Mouse (Mus musculus) intestine, postnatal 0 days (tissue): ENCODE data around the gene Rec8. TPM values are rescaled to one million over a fixed set of nuclear protein-coding genes. Genes with fewer than 3 reads are reported as not detected.
A peak's percentile ranks its signal among the peaks of the same experiment; 100 is the strongest.

Experiments used
- ATAC-seq: fragments of 200-750 bp; cut with Nextera tagmentation; 2 replicates; pipeline ENCODE4 v1.8.0; 2017; ENCODE audit warnings: mild to moderate bottlenecking, moderate TSS enrichment, moderate library complexity
- H3K27ac ChIP-seq: fragments of 300-500 bp; sonication (generic); 2 replicates; pipeline ENCODE4 v1.5.1; 2014; ENCODE audit warnings: mild to moderate bottlenecking, low read depth, low read length, moderate library complexity
- H3K27me3 ChIP-seq: fragments of 300-500 bp; sonication (generic); replicated peaks from 2 replicates; pipeline ENCODE4 v1.6.1; 2014; ENCODE audit warnings: low read length, mixed read lengths; ENCODE audit not compliant: control insufficient read depth, insufficient read depth
- H3K36me3 ChIP-seq: fragments of 300-500 bp; sonication (generic); 2 replicates; pipeline ENCODE4 v1.6.1; 2014; ENCODE audit warnings: mild to moderate bottlenecking, moderate library complexity; ENCODE audit not compliant: control insufficient read depth, insufficient read depth
- H3K4me1 ChIP-seq: fragments of 300-500 bp; sonication (generic); replicated peaks from 2 replicates; pipeline ENCODE4 v1.6.1; 2014; ENCODE audit warnings: antibody characterized with exemption, low read length, mixed read lengths; ENCODE audit not compliant: control insufficient read depth, insufficient read depth
- H3K4me2 ChIP-seq: fragments of 300-500 bp; sonication (generic); replicated peaks from 2 replicates; pipeline ENCODE4 v1.6.1; 2014; ENCODE audit warnings: low read depth, mild to moderate bottlenecking, moderate library complexity
- H3K4me3 ChIP-seq: fragments of 300-500 bp; sonication (generic); 2 replicates; pipeline ENCODE4 v1.5.1; 2014; ENCODE audit warnings: low read depth, low read length
- H3K9ac ChIP-seq: fragments of 300-500 bp; sonication (generic); 2 replicates; pipeline ENCODE4 v1.6.1; 2014; ENCODE audit warnings: mild to moderate bottlenecking, low read depth, low read length
- H3K9me3 ChIP-seq: fragments of 300-500 bp; sonication (generic); 2 replicates; pipeline ENCODE4 v1.6.1; 2016; ENCODE audit warnings: mixed run types; ENCODE audit not compliant: control insufficient read depth
- CTCF ChIP-seq: sonication (generic); IDR thresholded peaks from 2 replicates; pipeline ENCODE4 v1.5.1; 2016; ENCODE audit warnings: low read depth, mild to moderate bottlenecking, control low read depth, antibody characterized with exemption, moderate library complexity
- WGBS: fragments of 180-500 bp; shearing (Covaris S2); extraction: QIAGEN DNeasy Blood & Tissue Kit; methylation state at CpG from one replicate; pipeline ENCODE4 v1.1.7; 2014; 5-methylcytosine and 5-hydroxymethylcytosine counted together
- polyA plus RNA-seq: library from polyadenylated mRNA; unstranded; fragments of >200 nt; fragmentation: Nextera tagmentation; extraction: Ambion mirVana; gene quantifications from 2 replicates; pipeline ENCODE4 v1.2.1, GENCODE M21; 2015

The Rec8 gene
- polyA plus RNA-seq, 1 experiment from 2014 or later, result 30.1 TPM

GRCm38 (mm10) chr14:55634874-55635522, 17.2 kb downstream of the Rec8 start:
- Histone ChIP-seq H3K9ac (peak overlapping the region; percentile 68), H3K36me3 (peaks cover 66% of the 10 kb centered on the region), H3K4me2 (peak overlapping the region; percentile 98), H3K4me3 (peak overlapping the region; percentile 58), H3K27me3 (no peaks in the 10 kb centered on the region), H3K9me3 (no peaks in the 10 kb centered on the region), H3K4me1 (peaks cover 5% of the 10 kb centered on the region; the same call in 1 of the 2 replicates), H3K27ac (0 out of 2 replicates have a peak overlapping the region, but pooled peaks have one; percentile 15)
- peak; percentile 28 for ATAC-seq
- WGBS, result 5% methylated on average over 23 of the region's 23 CpGs
- peak; percentile 15; the same call in 1 of the 2 replicates for TF ChIP-seq CTCF

GRCm38 (mm10) chr14:55635523-55636007, 17.7 kb downstream of the Rec8 start, which contains the start of gene Ipo4:
Gene Ipo4 (minus strand): TSS chr14:55635957.
- Histone ChIP-seq H3K27ac (0 out of 2 replicates have a peak within 1 kb of the TSS, but pooled peaks have one; percentile 15), H3K36me3 (peaks cover 66% of the 10 kb centered on the region), H3K9ac (peak within 1 kb of the TSS; percentile 68), H3K4me3 (peak within 1 kb of the TSS; percentile 58), H3K9me3 (no peaks in the 10 kb centered on the region), H3K4me2 (peak within 1 kb of the TSS; percentile 98), H3K4me1 (peaks cover 5% of the 10 kb centered on the region; the same call in 1 of the 2 replicates), H3K27me3 (no peaks in the 10 kb centered on the region)
- 1% methylated on average over 33 of the region's 33 CpGs for WGBS
- no peak for TF ChIP-seq CTCF
- peak; percentile 71 for ATAC-seq

GRCm38 (mm10) chr14:55637795-55638194, 20.0 kb downstream of the Rec8 start, which contains the start of gene Gm49378:
Gene Gm49378 (minus strand): TSS chr14:55637895.
- peaks cover 48% of the 10 kb centered on the region for H3K36me3 ChIP-seq
- no peaks in the 10 kb centered on the region for H3K27me3 ChIP-seq
- H3K9me3 ChIP-seq, result no peaks in the 10 kb centered on the region
- H3K4me1 ChIP-seq, result peaks cover 5% of the 10 kb centered on the region; the same call in 1 of the 2 replicates
- WGBS, result 96% methylated on average over 9 of the region's 9 CpGs
- H3K4me3 ChIP-seq, result no peak within 1 kb of the TSS
- no peak within 1 kb of the TSS for H3K4me2 ChIP-seq
- no peak for TF ChIP-seq CTCF
- ATAC-seq, result no peak
- no peak within 1 kb of the TSS for H3K9ac ChIP-seq
- H3K27ac ChIP-seq, result no peak within 1 kb of the TSS

- TF ChIP-seq CTCF, result no peak
- no peaks in the 10 kb centered on the region for H3K27me3 ChIP-seq
- H3K4me3 ChIP-seq, result no peak overlapping the region
- H3K36me3 ChIP-seq, result peaks cover 35% of the 10 kb centered on the region
- no peak for ATAC-seq
- no peak overlapping the region for H3K9ac ChIP-seq
- H3K9me3 ChIP-seq, result no peaks in the 10 kb centered on the region
- no peak overlapping the region for H3K4me2 ChIP-seq
- H3K27ac ChIP-seq, result no peak overlapping the region
- 96% methylated on average over 14 of the region's 14 CpGs for WGBS
- no peaks in the 10 kb centered on the region for H3K4me1 ChIP-seq
Observed at GRCm38 (mm10) chr14:55640816-55641215, 23.0 kb downstream of the Rec8 start.

- Histone ChIP-seq H3K9me3 (no peaks in the 10 kb centered on the region), H3K4me2 (no peak overlapping the region), H3K36me3 (peaks cover 35% of the 10 kb centered on the region), H3K27ac (no peak overlapping the region), H3K27me3 (no peaks in the 10 kb centered on the region), H3K4me1 (no peaks in the 10 kb centered on the region), H3K4me3 (no peak overlapping the region), H3K9ac (no peak overlapping the region)
- ATAC-seq, result no peak
- TF ChIP-seq CTCF, result no peak
- WGBS, result 95% methylated on average over 13 of the region's 13 CpGs
Observed at GRCm38 (mm10) chr14:55641291-55641690, 23.5 kb downstream of the Rec8 start.

- peak overlapping the region; percentile 66 for H3K4me2 ChIP-seq
- H3K27me3 ChIP-seq, result no peaks in the 10 kb centered on the region
- H3K9me3 ChIP-seq, result no peaks in the 10 kb centered on the region
- H3K9ac ChIP-seq, result peak overlapping the region; percentile 91
- peak overlapping the region; percentile 97 for H3K27ac ChIP-seq
- 18% methylated on average over 8 of the region's 8 CpGs for WGBS
- no peaks in the 10 kb centered on the region for H3K4me1 ChIP-seq
- H3K4me3 ChIP-seq, result peak overlapping the region; percentile 90
- peak; percentile 7 for ATAC-seq
- no peak for TF ChIP-seq CTCF
- H3K36me3 ChIP-seq, result peaks cover 29% of the 10 kb centered on the region
Observed at GRCm38 (mm10) chr14:55642679-55643059, 24.8 kb downstream of the Rec8 start.
